Mouse (Mus musculus) lung, adult 18-20 months (tissue): ENCODE data around the gene Kif13a.

ENCODE experiments used
- DNase-seq, 2 experiments: peaks; one replicate each; pipeline ENCODE4 v3.0.0; 2022; ENCODE audit warnings: mixed read lengths in 2 of 2

The Kif13a gene

GRCm38 (mm10) chr13:46726288-46727037 lies 203.2 kb downstream of the Kif13a start:
- DNase-seq: peak in 1 of 2 experiments; percentile 11

DNA sequence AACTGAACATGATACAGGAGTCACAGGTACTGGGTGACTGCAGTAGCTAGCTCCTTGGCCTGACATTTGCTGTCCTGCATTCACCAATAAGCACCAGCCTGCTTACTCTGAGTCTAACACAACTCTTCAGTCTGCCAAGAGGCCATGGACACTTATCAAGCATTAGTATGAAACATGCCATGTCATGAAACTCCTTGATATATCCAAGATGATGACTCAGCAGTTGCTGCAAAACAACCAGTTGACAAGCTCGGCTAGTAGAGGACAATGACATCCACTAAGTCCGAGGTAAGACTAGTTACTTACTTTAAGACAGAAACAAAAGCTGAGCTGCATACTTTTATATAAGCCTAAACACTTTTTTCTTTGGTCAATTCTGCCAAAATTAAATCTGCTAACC lies 204.4 kb downstream of the Kif13a start:
- DNase-seq: no peak

GRCm38 (mm10) chr13:46724371-46724770 lies 205.3 kb downstream of the Kif13a start:
- DNase-seq: no peak

- no peak for DNase-seq
These were observed 208.7 kb downstream of the Kif13a start for GRCm38 (mm10) chr13:46721009-46721408.

- DNase-seq: no peak
These were observed 210.7 kb downstream of the Kif13a start for GRCm38 (mm10) chr13:46718893-46719400.

DNA sequence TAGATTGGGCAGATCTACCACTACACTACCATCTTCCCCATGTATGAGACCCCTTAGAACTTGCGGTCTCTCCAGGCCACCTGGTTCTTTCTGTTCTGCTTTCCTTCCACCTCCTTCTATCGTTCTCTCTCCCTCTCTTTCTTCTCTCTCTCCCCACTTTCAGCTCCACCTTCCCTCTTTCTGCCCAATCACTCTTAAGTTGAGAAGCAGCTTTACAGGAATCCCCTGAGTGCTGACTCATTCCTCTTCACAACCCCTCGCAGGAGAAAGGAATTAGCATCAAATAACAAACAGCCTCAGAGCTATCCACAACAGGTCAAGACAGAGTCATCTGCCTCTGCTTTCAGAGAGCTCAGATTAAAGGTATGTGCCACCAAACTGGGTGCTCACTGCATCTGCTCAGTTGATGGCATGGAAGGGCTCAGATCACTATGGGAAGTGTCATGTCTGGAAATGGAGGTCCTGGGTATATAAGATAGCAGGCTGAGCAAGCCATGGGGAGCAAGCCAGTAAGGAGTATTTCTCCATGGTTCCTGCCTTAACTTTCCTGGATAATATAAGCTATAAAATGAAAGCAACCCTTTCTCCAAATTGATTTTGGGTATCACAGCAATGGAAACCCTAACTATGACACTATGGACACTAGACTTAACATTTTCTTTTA lies 213.6 kb downstream of the Kif13a start:
- DNase-seq: no peak

GRCm38 (mm10) chr13:46713486-46713885 lies 216.2 kb downstream of the Kif13a start:
- no peak for DNase-seq

DNA sequence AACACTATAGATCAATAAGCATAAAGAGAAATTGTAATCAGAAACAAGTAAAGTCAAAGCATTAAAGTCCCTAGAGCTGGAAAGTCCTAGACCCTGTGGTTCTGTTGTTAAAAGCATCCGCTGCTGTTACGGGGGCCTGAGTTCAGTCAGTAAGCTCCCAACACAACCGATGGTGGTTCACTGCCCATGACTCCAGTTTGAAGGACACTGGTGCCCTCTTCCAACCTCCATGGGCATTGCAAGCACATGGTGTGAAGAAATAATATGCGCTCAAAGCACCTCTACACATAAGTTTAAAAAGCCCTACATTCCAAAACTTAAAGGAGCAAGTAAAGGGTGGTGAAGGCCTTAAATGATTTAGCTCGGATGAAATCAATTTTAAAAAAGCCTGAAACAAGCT lies 226.5 kb downstream of the Kif13a start:
- DNase-seq: peak; percentile 22 to 38

DNA sequence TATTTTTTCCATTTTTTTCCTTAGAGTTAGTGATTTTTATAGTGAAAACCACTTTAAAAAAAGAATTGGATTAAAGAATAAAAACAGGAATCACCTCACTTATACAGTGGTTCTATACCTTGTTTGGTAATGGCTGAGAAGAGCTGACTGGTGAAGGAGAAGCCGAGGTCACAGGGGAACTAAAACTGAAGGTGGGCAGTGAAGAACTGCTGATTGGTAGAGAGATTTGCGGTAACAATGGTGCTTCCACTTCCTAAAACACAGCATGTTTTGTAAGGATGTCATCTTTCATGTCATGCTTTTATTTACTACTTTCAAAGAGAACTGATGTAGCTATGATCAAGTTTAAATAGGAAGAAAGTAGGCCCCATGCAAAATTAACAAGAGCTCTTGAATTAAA lies 228.2 kb downstream of the Kif13a start:
- DNase-seq: no peak

- no peak for DNase-seq
These were observed 230.3 kb downstream of the Kif13a start for GRCm38 (mm10) chr13:46699372-46699771.
